Mouse (Mus musculus) cerebellum, postnatal 36 days (tissue): Measurements from ENCODE around the gene Ptgfrn.

Experiments used
- DNase-seq, 2 experiments: peaks; one replicate each; pipeline ENCODE4 v3.0.0; 2021 to 2022; ENCODE audit warnings: mixed read lengths in 2 of 2

The Ptgfrn gene

GRCm38 (mm10) chr3:100997785-100998570 lies 112.1 kb downstream of the Ptgfrn start:
- no peak for DNase-seq

GRCm38 (mm10) chr3:100994252-100994651 lies 115.8 kb downstream of the Ptgfrn start:
- no peak for DNase-seq

GRCm38 (mm10) chr3:100993718-100994117 lies 116.4 kb downstream of the Ptgfrn start:
- no peak for DNase-seq

GRCm38 (mm10) chr3:100993158-100993557 lies 116.9 kb downstream of the Ptgfrn start:
- DNase-seq, result no peak
